ENCODE assay signal across 20 mouse cellular contexts in genomic region chr11:16819424-16819823, GRCm38 (mm10).
DNase-seq lines count a peak whose midpoint lies in the region; TF ChIP-seq lines count a peak whose summit lies in the region.
"Had no signal": no experiment of that assay in that cellular context is flagged by ENCODE, and none has a peak within 500 bp of the region (broad histone marks: within the 10 kb centered on the region; RNA-seq: fewer than 3 reads in every experiment).

No protein-coding gene starts in this region.

- DNase-seq in gastrocnemius, adult 2 months: no peak
- no peak for DNase-seq in gastrocnemius, adult 8-10 months (ENCODE audit: low spot score in 2 of 2)
- DNase-seq in right cerebral cortex, adult 18-20 months: peak; percentile 18
- DNase-seq in right cerebral cortex, postnatal 10 days (ENCODE audit: low spot score in 2 of 2): no peak
- no peak for DNase-seq in testis, postnatal 14 days (ENCODE audit: low spot score)
- DNase-seq: adrenal gland, adult 2 months; adrenal gland, postnatal 10 days; adrenal gland, postnatal 25 days; cerebellum, adult 11 months; cerebellum, adult 18-20 months; cerebellum, adult 8-10 months; cerebellum, adult 9-11 months; cerebellum, postnatal 14 days; cerebellum, postnatal 36 days; embryo, embryonic 11 days had no signal

- peak overlapping the region; percentile 65 for H3K27ac ChIP-seq in gastrocnemius, adult 2 months
- H3K27ac ChIP-seq: embryonic facial prominence, embryonic 13.5 days; embryonic facial prominence, embryonic 15.5 days; forebrain, embryonic 10.5 days; forebrain, embryonic 12.5 days had no signal

- TF ChIP-seq CTCF in gastrocnemius, adult 2 months (IDR thresholded peaks at IDR 0.05): no peak

- intact Hi-C loops in gastrocnemius, adult 2 months (cut with DNase I): no loop called here

- H3K4me3 ChIP-seq in gastrocnemius, adult 2 months: no peak overlapping the region
- H3K4me3 ChIP-seq: embryonic facial prominence, embryonic 13.5 days; embryonic facial prominence, embryonic 15.5 days; erythroblast, embryonic 14.5 days; forebrain, embryonic 10.5 days; forebrain, embryonic 12.5 days had no signal
